Mouse (Mus musculus): ENCODE measurements around the gene Gm4131. TPM values are rescaled to one million over a fixed set of nuclear protein-coding genes. Genes with fewer than 3 reads are reported as not detected.

Gm4131 gene
- polyA plus RNA-seq, 1 experiment from 2014 or later, result 0.36 TPM

DNA sequence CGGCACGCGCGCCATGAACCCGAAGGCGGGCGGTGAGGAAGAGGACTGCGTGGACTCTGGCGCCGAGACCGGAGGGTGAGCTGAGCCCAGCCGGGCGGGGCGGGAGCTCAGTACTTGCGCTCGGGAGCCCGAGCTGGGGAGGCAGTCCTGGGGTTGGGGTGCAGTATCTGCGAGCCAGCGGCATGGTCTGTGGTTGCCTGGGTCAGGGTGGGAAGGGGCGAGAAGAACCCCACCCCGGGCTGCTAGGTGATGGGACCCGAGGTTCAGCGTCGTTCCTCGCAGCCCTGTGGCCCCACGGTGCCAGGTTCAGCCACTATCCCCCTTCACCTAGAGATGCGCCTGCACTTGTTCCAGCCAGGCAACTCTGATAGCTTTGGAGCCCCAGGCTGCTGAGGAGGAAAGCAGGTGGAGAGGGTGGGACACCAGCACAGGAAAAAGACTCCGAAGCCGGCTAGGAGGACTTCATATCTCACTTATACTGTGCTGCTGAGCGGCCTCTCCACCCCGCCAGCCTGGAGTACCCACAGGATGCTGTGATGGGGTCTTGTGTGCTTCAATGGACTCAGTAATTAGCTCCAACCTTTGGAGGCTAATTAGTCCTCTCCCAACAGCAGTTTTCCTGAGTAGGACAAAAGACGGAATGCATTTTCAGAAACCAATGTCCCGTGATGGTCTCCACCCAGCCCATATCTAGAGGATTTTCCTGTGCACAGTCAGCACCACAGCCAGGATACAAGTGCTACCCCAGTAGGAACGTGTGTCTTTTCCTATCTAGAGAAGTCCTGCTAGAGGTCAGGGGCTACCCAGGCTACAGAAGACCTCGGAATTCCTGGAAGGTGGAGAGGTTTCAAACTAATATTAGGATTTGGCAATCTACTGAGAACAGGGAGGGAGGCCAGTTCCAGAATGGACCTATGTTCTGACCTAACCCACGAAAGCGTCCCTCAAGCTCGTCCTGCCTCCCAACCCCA, 10.6 kb downstream of the Gm4131 start:
- Histone ChIP-seq H3K36me3 (ENCODE audit: control insufficient read depth, insufficient read depth, low read length) (no peaks in the 10 kb centered on the region), H3K4me3 (ENCODE audit: low read depth, low read length) (peak overlapping the region; percentile 74), H3K9ac (ENCODE audit: low read depth, low read length) (peak overlapping the region; percentile 86), H3K27me3 (ENCODE audit: control insufficient read depth, insufficient read depth, low read depth, low read length) (no peaks in the 10 kb centered on the region), H3K4me2 (ENCODE audit: low read length) (peak overlapping the region; percentile 64), H3K9me3 (replicated peaks; ENCODE audit: control insufficient read depth, low read length, poor library complexity, severe bottlenecking) (no peaks in the 10 kb centered on the region), H3K4me1 (ENCODE audit: control insufficient read depth, insufficient read depth, low read length) (peaks cover 17% of the 10 kb centered on the region), H3K27ac (ENCODE audit: low read length) (peak overlapping the region; percentile 77)
- peak; percentile 86 for ATAC-seq
- WGBS, result 9% methylated on average over 32 of the region's 38 CpGs

DNA sequence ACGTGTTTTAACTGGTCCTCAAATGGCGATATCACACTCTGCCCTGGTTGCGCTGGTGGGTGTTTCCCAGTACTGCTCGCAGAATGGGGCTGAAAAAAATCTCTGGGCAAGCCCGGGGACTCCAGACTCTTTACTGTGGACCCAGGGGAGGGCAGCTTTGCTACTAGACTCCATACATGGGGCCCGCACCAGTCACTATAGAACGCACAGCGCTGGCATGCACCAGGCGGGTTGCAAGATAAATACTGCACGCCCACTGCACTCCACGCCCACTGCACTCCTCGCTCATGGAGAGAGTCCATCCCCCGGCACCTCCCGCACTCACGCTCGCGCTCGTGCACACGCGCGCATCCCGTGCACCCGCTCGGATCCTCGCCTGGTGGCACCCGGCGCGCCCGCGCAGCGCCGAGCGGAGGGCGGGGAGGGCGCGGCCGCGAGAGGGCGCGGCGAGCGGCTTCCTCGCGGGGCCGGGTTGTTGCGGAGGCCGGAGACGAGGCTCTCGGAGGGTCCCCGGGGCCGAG, 11.4 kb downstream of the Gm4131 start, which contains the start of gene Fam124a:
Fam124a (plus strand) TSS at position 429 of the 521 bp plus-strand sequence.
- H3K27ac ChIP-seq (ENCODE audit: low read length), result peak within 1 kb of the TSS; percentile 77
- H3K27me3 ChIP-seq (ENCODE audit: control insufficient read depth, insufficient read depth, low read depth, low read length), result no peaks in the 10 kb centered on the region
- whole genome bisulfite sequencing, result under 1% methylated on average over 41 of the region's 51 CpGs
- no peaks in the 10 kb centered on the region for H3K9me3 ChIP-seq (replicated peaks; ENCODE audit: control insufficient read depth, low read length, poor library complexity, severe bottlenecking)
- ATAC-seq, result peak; percentile 93
- peaks cover 17% of the 10 kb centered on the region for H3K4me1 ChIP-seq (ENCODE audit: control insufficient read depth, insufficient read depth, low read length)
- peak within 1 kb of the TSS; percentile 74 for H3K4me3 ChIP-seq (ENCODE audit: low read depth, low read length)
- H3K9ac ChIP-seq (ENCODE audit: low read depth, low read length), result peak within 1 kb of the TSS; percentile 86
- no peaks in the 10 kb centered on the region for H3K36me3 ChIP-seq (ENCODE audit: control insufficient read depth, insufficient read depth, low read length)
- peak within 1 kb of the TSS; percentile 64 for H3K4me2 ChIP-seq (ENCODE audit: low read length)

DNA sequence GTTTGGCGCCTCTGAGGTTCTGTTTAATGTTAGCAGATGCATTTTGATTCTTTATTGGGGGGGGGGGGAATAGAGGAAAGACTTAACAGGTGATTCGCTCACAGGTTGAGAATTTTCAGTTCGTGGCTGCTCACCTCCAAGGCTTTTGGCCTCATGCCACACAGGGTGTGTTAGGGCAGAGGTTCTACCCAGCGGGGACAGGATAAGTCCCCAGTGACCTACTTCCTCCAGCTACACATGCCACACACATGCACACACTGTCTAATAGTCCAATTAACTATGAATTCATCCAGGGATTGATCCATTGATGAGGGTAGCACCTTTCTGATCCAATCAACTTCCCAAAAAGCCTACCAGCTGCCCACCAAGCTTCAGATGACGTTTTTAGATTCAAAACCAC, 12.9 kb downstream of the Gm4131 start:
- Histone ChIP-seq H3K4me2 (ENCODE audit: low read length) (no peak overlapping the region), H3K9me3 (replicated peaks; ENCODE audit: control insufficient read depth, low read length, poor library complexity, severe bottlenecking) (no peaks in the 10 kb centered on the region), H3K4me3 (ENCODE audit: low read depth, low read length) (no peak overlapping the region), H3K27ac (ENCODE audit: low read length) (no peak overlapping the region), H3K36me3 (ENCODE audit: control insufficient read depth, insufficient read depth, low read length) (no peaks in the 10 kb centered on the region), H3K4me1 (ENCODE audit: control insufficient read depth, insufficient read depth, low read length) (peaks cover 17% of the 10 kb centered on the region), H3K27me3 (ENCODE audit: control insufficient read depth, insufficient read depth, low read depth, low read length) (no peaks in the 10 kb centered on the region), H3K9ac (ENCODE audit: low read depth, low read length) (no peak overlapping the region)
- WGBS, result 86% methylated on average over 5 of the region's 5 CpGs
- ATAC-seq, result no peak

DNA sequence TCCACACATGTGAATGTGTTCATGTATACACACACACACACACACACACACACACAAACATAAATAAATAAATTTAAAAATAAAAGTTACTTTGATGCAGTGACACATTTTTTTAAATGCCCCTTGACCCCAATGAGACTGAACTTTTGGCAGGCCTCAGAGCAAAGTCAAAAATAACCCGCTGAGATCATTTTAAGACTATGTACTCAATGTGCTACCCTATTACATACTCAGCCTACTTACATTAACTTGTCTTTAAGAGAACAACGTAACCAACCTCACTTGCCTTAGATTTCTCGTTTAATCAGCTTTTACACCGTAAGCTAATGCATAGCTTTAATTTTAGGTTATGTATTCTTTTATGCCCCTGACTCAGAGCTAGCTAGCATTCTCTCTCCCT, 13.9 kb downstream of the Gm4131 start:
- Histone ChIP-seq H3K4me3 (ENCODE audit: low read depth, low read length) (no peak overlapping the region), H3K9me3 (replicated peaks; ENCODE audit: control insufficient read depth, low read length, poor library complexity, severe bottlenecking) (no peaks in the 10 kb centered on the region), H3K36me3 (ENCODE audit: control insufficient read depth, insufficient read depth, low read length) (no peaks in the 10 kb centered on the region), H3K9ac (ENCODE audit: low read depth, low read length) (no peak overlapping the region), H3K4me1 (ENCODE audit: control insufficient read depth, insufficient read depth, low read length) (peaks cover 12% of the 10 kb centered on the region), H3K4me2 (ENCODE audit: low read length) (no peak overlapping the region), H3K27me3 (ENCODE audit: control insufficient read depth, insufficient read depth, low read depth, low read length) (no peaks in the 10 kb centered on the region), H3K27ac (ENCODE audit: low read length) (no peak overlapping the region)
- no peak for ATAC-seq
- WGBS, result 95% methylated on average over 4 of the region's 4 CpGs

DNA sequence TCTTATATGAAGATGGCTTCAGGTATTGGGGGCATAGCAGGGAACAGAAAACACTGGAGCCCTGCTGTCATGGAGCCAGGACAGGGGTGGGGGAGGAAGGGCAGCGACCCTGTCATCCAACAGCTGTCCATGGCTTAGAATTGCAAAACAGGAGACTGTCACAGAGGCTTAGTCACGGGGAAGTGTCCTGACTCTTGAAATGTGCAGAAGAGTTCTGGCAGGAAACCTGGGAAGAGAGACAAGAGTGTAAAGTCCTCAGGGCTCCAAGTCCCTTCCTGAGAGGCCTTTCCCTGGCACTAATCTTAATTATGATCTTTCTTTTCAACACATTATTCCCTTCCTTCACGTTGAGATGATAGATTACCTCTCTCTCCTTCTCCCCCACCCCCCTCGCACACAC, 16.6 kb downstream of the Gm4131 start:
- Histone ChIP-seq H3K9me3 (replicated peaks; ENCODE audit: control insufficient read depth, low read length, poor library complexity, severe bottlenecking) (no peaks in the 10 kb centered on the region), H3K4me1 (ENCODE audit: control insufficient read depth, insufficient read depth, low read length) (no peaks in the 10 kb centered on the region), H3K9ac (ENCODE audit: low read depth, low read length) (no peak overlapping the region), H3K27me3 (ENCODE audit: control insufficient read depth, insufficient read depth, low read depth, low read length) (no peaks in the 10 kb centered on the region), H3K4me2 (ENCODE audit: low read length) (no peak overlapping the region), H3K27ac (ENCODE audit: low read length) (no peak overlapping the region), H3K4me3 (ENCODE audit: low read depth, low read length) (no peak overlapping the region), H3K36me3 (ENCODE audit: control insufficient read depth, insufficient read depth, low read length) (no peaks in the 10 kb centered on the region)
- WGBS, result 37% methylated on average over 4 of the region's 4 CpGs
- ATAC-seq, result no peak

DNA sequence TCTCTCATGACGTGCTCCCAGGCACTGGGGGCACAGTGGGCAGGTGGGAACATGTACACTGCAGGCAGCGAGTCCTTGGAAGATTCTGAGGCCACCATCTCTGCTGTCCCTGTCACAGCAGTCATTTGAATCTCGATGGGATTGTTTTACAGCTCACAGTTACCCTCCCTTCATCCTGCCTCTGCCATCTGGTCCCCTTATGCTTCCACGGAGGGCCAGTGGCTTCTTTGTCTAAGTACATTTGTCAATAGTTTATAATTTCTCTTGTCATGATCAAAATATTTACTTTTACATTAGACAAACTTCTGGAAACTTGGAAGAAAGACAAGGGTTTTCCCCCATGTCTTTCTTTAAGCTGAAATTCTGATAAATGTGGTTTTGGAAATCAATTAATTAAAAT, 20.0 kb downstream of the Gm4131 start:
- ATAC-seq, result no peak
- Histone ChIP-seq H3K4me3 (ENCODE audit: low read depth, low read length) (no peak overlapping the region), H3K4me2 (ENCODE audit: low read length) (no peak overlapping the region), H3K27me3 (ENCODE audit: control insufficient read depth, insufficient read depth, low read depth, low read length) (no peaks in the 10 kb centered on the region), H3K4me1 (ENCODE audit: control insufficient read depth, insufficient read depth, low read length) (no peaks in the 10 kb centered on the region), H3K27ac (ENCODE audit: low read length) (no peak overlapping the region), H3K9me3 (replicated peaks; ENCODE audit: control insufficient read depth, low read length, poor library complexity, severe bottlenecking) (no peaks in the 10 kb centered on the region), H3K36me3 (ENCODE audit: control insufficient read depth, insufficient read depth, low read length) (no peaks in the 10 kb centered on the region), H3K9ac (ENCODE audit: low read depth, low read length) (no peak overlapping the region)
- 61% methylated on average over 4 of the region's 4 CpGs for WGBS

DNA sequence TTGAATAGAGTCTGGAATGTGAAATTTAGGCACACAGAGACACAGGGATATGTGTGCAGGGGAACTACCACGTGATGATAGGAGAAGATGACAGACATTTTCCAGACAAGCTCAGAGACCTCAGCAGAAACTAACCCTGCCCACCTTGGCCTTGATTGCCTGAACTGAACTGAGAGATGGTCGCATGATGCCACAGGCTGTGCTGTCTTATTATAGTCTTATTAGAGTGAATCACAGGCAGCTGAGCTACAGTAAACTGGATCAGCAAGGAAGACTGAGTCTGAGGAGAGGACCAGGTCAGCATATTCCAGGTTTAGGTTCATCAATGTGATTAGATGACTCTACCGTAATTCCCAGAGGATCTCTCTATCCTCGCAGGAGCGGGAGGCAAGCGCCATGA, 20.4 kb downstream of the Gm4131 start:
- WGBS, result 84% methylated on average over 6 of the region's 6 CpGs
- Histone ChIP-seq H3K9me3 (replicated peaks; ENCODE audit: control insufficient read depth, low read length, poor library complexity, severe bottlenecking) (no peaks in the 10 kb centered on the region), H3K9ac (ENCODE audit: low read depth, low read length) (no peak overlapping the region), H3K4me2 (ENCODE audit: low read length) (no peak overlapping the region), H3K4me3 (ENCODE audit: low read depth, low read length) (no peak overlapping the region), H3K4me1 (ENCODE audit: control insufficient read depth, insufficient read depth, low read length) (no peaks in the 10 kb centered on the region), H3K36me3 (ENCODE audit: control insufficient read depth, insufficient read depth, low read length) (no peaks in the 10 kb centered on the region), H3K27me3 (ENCODE audit: control insufficient read depth, insufficient read depth, low read depth, low read length) (no peaks in the 10 kb centered on the region), H3K27ac (ENCODE audit: low read length) (no peak overlapping the region)
- no peak for ATAC-seq

DNA sequence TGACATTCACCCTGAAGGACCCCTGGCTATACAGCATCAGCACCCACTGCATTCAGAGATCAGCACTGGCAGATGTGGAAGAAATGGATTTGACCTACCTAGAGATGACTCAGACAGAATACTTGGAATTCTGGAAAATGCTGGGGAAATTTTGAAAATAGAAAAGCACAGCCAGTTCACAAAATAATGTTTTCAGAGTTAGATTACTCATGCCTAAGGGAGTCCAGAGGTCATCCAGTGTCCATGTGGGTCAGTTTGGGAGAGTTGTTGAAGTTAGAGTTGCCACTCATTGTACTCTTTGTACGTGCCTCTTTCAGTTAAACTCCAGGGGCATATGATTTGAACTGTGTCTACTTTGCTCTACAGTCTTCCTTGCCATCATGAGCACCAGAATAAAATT, 25.0 kb downstream of the Gm4131 start:
- WGBS, result 88% methylated on average over 1 of the region's 1 CpGs
- Histone ChIP-seq H3K27me3 (ENCODE audit: control insufficient read depth, insufficient read depth, low read depth, low read length) (no peaks in the 10 kb centered on the region), H3K4me3 (ENCODE audit: low read depth, low read length) (no peak overlapping the region), H3K4me2 (ENCODE audit: low read length) (no peak overlapping the region), H3K27ac (ENCODE audit: low read length) (no peak overlapping the region), H3K9ac (ENCODE audit: low read depth, low read length) (no peak overlapping the region), H3K4me1 (ENCODE audit: control insufficient read depth, insufficient read depth, low read length) (0 out of 2 replicates have a peak, but pooled peaks cover 2% of the 10 kb centered on the region), H3K9me3 (replicated peaks; ENCODE audit: control insufficient read depth, low read length, poor library complexity, severe bottlenecking) (no peaks in the 10 kb centered on the region), H3K36me3 (ENCODE audit: control insufficient read depth, insufficient read depth, low read length) (no peaks in the 10 kb centered on the region)
- ATAC-seq, result no peak

DNA sequence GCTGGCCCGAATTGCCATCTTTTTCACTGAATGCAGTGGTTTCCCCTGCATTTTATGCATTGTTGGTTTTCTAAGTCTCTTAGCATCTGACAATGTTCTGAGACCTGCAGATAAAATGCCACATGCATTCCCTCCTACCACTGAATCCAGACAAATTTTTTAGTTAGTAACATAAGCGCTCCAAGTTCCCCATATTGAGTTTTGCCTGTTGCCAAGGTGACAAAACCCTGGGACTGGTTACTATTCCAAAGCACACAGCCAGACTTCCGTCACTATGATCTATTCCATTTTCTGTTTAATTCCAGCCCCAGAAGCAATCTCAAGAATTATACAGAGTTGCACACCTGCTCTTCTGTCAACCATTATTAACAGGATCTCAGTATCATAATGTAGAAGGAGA, 26.9 kb downstream of the Gm4131 start:
- Histone ChIP-seq H3K4me3 (ENCODE audit: low read depth, low read length) (no peak overlapping the region), H3K9ac (ENCODE audit: low read depth, low read length) (no peak overlapping the region), H3K4me2 (ENCODE audit: low read length) (no peak overlapping the region), H3K27me3 (ENCODE audit: control insufficient read depth, insufficient read depth, low read depth, low read length) (no peaks in the 10 kb centered on the region), H3K4me1 (ENCODE audit: control insufficient read depth, insufficient read depth, low read length) (0 out of 2 replicates have a peak, but pooled peaks cover 2% of the 10 kb centered on the region), H3K9me3 (replicated peaks; ENCODE audit: control insufficient read depth, low read length, poor library complexity, severe bottlenecking) (no peaks in the 10 kb centered on the region), H3K27ac (ENCODE audit: low read length) (no peak overlapping the region), H3K36me3 (ENCODE audit: control insufficient read depth, insufficient read depth, low read length) (no peaks in the 10 kb centered on the region)
- 71% methylated on average over 3 of the region's 3 CpGs for WGBS
- no peak for ATAC-seq
